Mouse (Mus musculus): ENCODE results near the gene Parpbp. TPM values are rescaled to one million over a fixed set of nuclear protein-coding genes. Genes with fewer than 3 reads are reported as not detected.

Parpbp gene
- total RNA-seq (2023) = 0.77 TPM

GRCm38 (mm10) chr10:88146707-88147477 is at the start of gene Parpbp, which contains the start of gene Nup37:
Gene Parpbp, minus strand, starts transcription at chr10:88146941.
Gene Nup37, plus strand, starts transcription at chr10:88146992.

GRCm38 (mm10) chr10:88090772-88091171 is 56.0 kb downstream of the Parpbp start, which contains the start of gene Pmch:
Gene Pmch, plus strand, starts transcription at chr10:88091072.

Other genes starting within 250 kb of the Parpbp start
- gene Pmch, start 55.9 kb downstream of the Parpbp start, total RNA-seq (2023) = not detected
- 6.6 TPM for gene Nup37, start 51 bp upstream of the Parpbp start, total RNA-seq (2023)
- gene Washc3, start 54.2 kb upstream of the Parpbp start, total RNA-seq (2023) = 54.0 TPM
- 0.33 TPM for gene Dram1, start 232.1 kb upstream of the Parpbp start, total RNA-seq (2023)
- gene Gnptab, start 232.2 kb upstream of the Parpbp start, total RNA-seq (2023) = 30.7 TPM